Mouse (Mus musculus) liver, adult 2 months (tissue): Measurements from ENCODE around the gene Ptges3. TPM values are rescaled to one million over a fixed set of nuclear protein-coding genes. Genes with fewer than 3 reads are reported as not detected.

ENCODE experiments used
- DNase-seq: peaks from one replicate; pipeline ENCODE4 v3.0.0-alpha.2; 2011; ENCODE audit warnings: low read depth, low spot score; ENCODE audit errors: extremely low read depth
- H3K27ac ChIP-seq: fragments of 200-500 bp; replicated peaks from 2 replicates; pipeline ENCODE4 v1.5.1; 2012; ENCODE audit warnings: low read depth, mild to moderate bottlenecking, control low read depth, inconsistent platforms, low read length; ENCODE audit not compliant: insufficient read depth
- H3K27me3 ChIP-seq: fragments of 200-500 bp; 2 replicates; pipeline ENCODE4 v1.6.1; 2012; ENCODE audit warnings: mild to moderate bottlenecking, moderate library complexity, low read length, inconsistent platforms; ENCODE audit not compliant: control insufficient read depth, insufficient read depth
- H3K36me3 ChIP-seq: fragments of 200-500 bp; 2 replicates; pipeline ENCODE4 v1.6.1; 2012; ENCODE audit warnings: low read length, inconsistent platforms; ENCODE audit not compliant: control insufficient read depth, insufficient read depth
- H3K4me1 ChIP-seq: fragments of 200-500 bp; 2 replicates; pipeline ENCODE4 v1.6.1; 2011; ENCODE audit warnings: low read length; ENCODE audit not compliant: control insufficient read depth, insufficient read depth
- H3K4me3 ChIP-seq: fragments of 200-500 bp; 2 replicates; pipeline ENCODE4 v1.5.1; 2011; ENCODE audit warnings: low read depth, mild to moderate bottlenecking, control low read depth, low read length, moderate library complexity; ENCODE audit not compliant: insufficient read depth
- H3K79me2 ChIP-seq: fragments of 200-500 bp; 2 replicates; pipeline ENCODE4 v1.6.1; 2012; ENCODE audit warnings: inconsistent platforms, mild to moderate bottlenecking, low read length, moderate library complexity; ENCODE audit not compliant: control insufficient read depth, insufficient read depth
- H3K9ac ChIP-seq: fragments of 200-500 bp; 2 replicates; pipeline ENCODE4 v1.6.1; 2012; ENCODE audit warnings: low read depth, mild to moderate bottlenecking, control low read depth, inconsistent platforms, low read length
- CTCF ChIP-seq: fragments of 200-500 bp; IDR thresholded peaks from 2 replicates; pipeline ENCODE4 v1.5.1; 2011; ENCODE audit warnings: low read depth, low read length, control low read depth
- POLR2A ChIP-seq: fragments of 200-500 bp; IDR thresholded peaks from 2 replicates; pipeline ENCODE4 v1.6.1; 2011; ENCODE audit warnings: low read length, control low read depth; ENCODE audit not compliant: insufficient read depth; ENCODE audit errors: extremely low read depth
- WGBS: fragments of 180-500 bp; shearing (Covaris S2); methylation state at CpG from one replicate; pipeline ENCODE4 v1.1.7; 2018; 5-methylcytosine and 5-hydroxymethylcytosine counted together
- polyA plus RNA-seq: library from polyadenylated mRNA; depleted of rRNA; stranded (reverse); fragments of >200 nt; gene quantifications from 2 replicates; pipeline ENCODE4 v1.2.3, GENCODE M21; 2012
- total RNA-seq: library from RNA; depleted of rRNA; stranded (reverse); fragments of >200 nt; gene quantifications from 2 replicates; pipeline ENCODE4 v1.2.3, GENCODE M21; 2014

Gene Ptges3
- total and polyA plus RNA-seq, 2 experiments, result 24.8 to 90.4 TPM

- Histone ChIP-seq H3K4me3 (no peak overlapping the region), H3K4me1 (peaks cover 3% of the 10 kb centered on the region), H3K27ac (no peak overlapping the region), H3K27me3 (no peaks in the 10 kb centered on the region), H3K9ac (no peak overlapping the region), H3K79me2 (no peaks in the 10 kb centered on the region), H3K36me3 (no peaks in the 10 kb centered on the region)
- no peak for DNase-seq
- TF ChIP-seq CTCF, result no peak
- 93% methylated on average over 7 of the region's 7 CpGs for WGBS
Measured at GRCm38 (mm10) chr10:128029931-128030330, 28.8 kb upstream of the Ptges3 start.

- H3K4me1 ChIP-seq, result peaks cover 3% of the 10 kb centered on the region
- no peak overlapping the region for H3K9ac ChIP-seq
- H3K79me2 ChIP-seq, result peaks cover 4% of the 10 kb centered on the region; the same call in 1 of the 2 replicates
- WGBS, result 68% methylated on average over 2 of the region's 2 CpGs
- no peaks in the 10 kb centered on the region for H3K27me3 ChIP-seq
- H3K27ac ChIP-seq, result no peak overlapping the region
- no peak for DNase-seq
- no peak overlapping the region for H3K4me3 ChIP-seq
- H3K36me3 ChIP-seq, result no peaks in the 10 kb centered on the region
- TF ChIP-seq POLR2A, result no peak
- no peak for TF ChIP-seq CTCF
Measured at GRCm38 (mm10) chr10:128030860-128031259, 27.9 kb upstream of the Ptges3 start.

GRCm38 (mm10) chr10:128036746-128037425 is 21.9 kb upstream of the Ptges3 start:
- Histone ChIP-seq H3K27me3 (no peaks in the 10 kb centered on the region), H3K4me1 (peaks cover 14% of the 10 kb centered on the region), H3K27ac (peak overlapping the region; percentile 11), H3K9ac (peak overlapping the region; percentile 43), H3K4me3 (peak overlapping the region; percentile 90), H3K36me3 (peaks cover 32% of the 10 kb centered on the region), H3K79me2 (peaks cover 51% of the 10 kb centered on the region)
- TF ChIP-seq POLR2A (no peak), CTCF (no peak)
- WGBS, result 3% methylated on average over 10 of the region's 10 CpGs
- DNase-seq, result peak; percentile 75

GRCm38 (mm10) chr10:128037921-128038320 is 20.8 kb upstream of the Ptges3 start:
- no peak overlapping the region for H3K27ac ChIP-seq
- peaks cover 37% of the 10 kb centered on the region for H3K36me3 ChIP-seq
- peaks cover 14% of the 10 kb centered on the region for H3K4me1 ChIP-seq
- 62% methylated on average over 3 of the region's 3 CpGs for WGBS
- TF ChIP-seq CTCF (no peak), POLR2A (no peak)
- no peak overlapping the region for H3K4me3 ChIP-seq
- no peak overlapping the region for H3K9ac ChIP-seq
- DNase-seq, result no peak
- no peaks in the 10 kb centered on the region for H3K27me3 ChIP-seq
- peaks cover 55% of the 10 kb centered on the region for H3K79me2 ChIP-seq

- DNase-seq, result no peak
- peaks cover 14% of the 10 kb centered on the region for H3K4me1 ChIP-seq
- H3K9ac ChIP-seq, result no peak overlapping the region
- H3K27me3 ChIP-seq, result no peaks in the 10 kb centered on the region
- H3K79me2 ChIP-seq, result peaks cover 65% of the 10 kb centered on the region
- peaks cover 45% of the 10 kb centered on the region for H3K36me3 ChIP-seq
- 55% methylated on average over 5 of the region's 5 CpGs for WGBS
- TF ChIP-seq CTCF (no peak), POLR2A (no peak)
- H3K27ac ChIP-seq, result no peak overlapping the region
- no peak overlapping the region for H3K4me3 ChIP-seq
Measured at GRCm38 (mm10) chr10:128039167-128039566, 19.6 kb upstream of the Ptges3 start.

GRCm38 (mm10) chr10:128039858-128040257 is 18.9 kb upstream of the Ptges3 start:
- Histone ChIP-seq H3K9ac (no peak overlapping the region), H3K79me2 (peaks cover 72% of the 10 kb centered on the region), H3K4me1 (peaks cover 11% of the 10 kb centered on the region), H3K4me3 (no peak overlapping the region), H3K36me3 (peaks cover 49% of the 10 kb centered on the region), H3K27ac (no peak overlapping the region), H3K27me3 (no peaks in the 10 kb centered on the region)
- WGBS, result 76% methylated on average over 3 of the region's 3 CpGs
- DNase-seq, result no peak
- TF ChIP-seq POLR2A (no peak), CTCF (no peak)
